Mouse (Mus musculus) liver, adult 2 months (tissue): ENCODE measurements around the gene Rrm1. TPM values are rescaled to one million over a fixed set of nuclear protein-coding genes. Genes with fewer than 3 reads are reported as not detected.

ENCODE experiments used
- DNase-seq: peaks from one replicate; pipeline ENCODE4 v3.0.0-alpha.2; 2011; ENCODE audit warnings: low read depth, low spot score; ENCODE audit errors: extremely low read depth
- H3K27ac ChIP-seq: fragments of 200-500 bp; replicated peaks from 2 replicates; pipeline ENCODE4 v1.5.1; 2012; ENCODE audit warnings: low read depth, mild to moderate bottlenecking, control low read depth, inconsistent platforms, low read length; ENCODE audit not compliant: insufficient read depth
- H3K27me3 ChIP-seq: fragments of 200-500 bp; 2 replicates; pipeline ENCODE4 v1.6.1; 2012; ENCODE audit warnings: mild to moderate bottlenecking, moderate library complexity, low read length, inconsistent platforms; ENCODE audit not compliant: control insufficient read depth, insufficient read depth
- H3K36me3 ChIP-seq: fragments of 200-500 bp; 2 replicates; pipeline ENCODE4 v1.6.1; 2012; ENCODE audit warnings: low read length, inconsistent platforms; ENCODE audit not compliant: control insufficient read depth, insufficient read depth
- H3K4me1 ChIP-seq: fragments of 200-500 bp; 2 replicates; pipeline ENCODE4 v1.6.1; 2011; ENCODE audit warnings: low read length; ENCODE audit not compliant: control insufficient read depth, insufficient read depth
- H3K4me3 ChIP-seq: fragments of 200-500 bp; 2 replicates; pipeline ENCODE4 v1.5.1; 2011; ENCODE audit warnings: low read depth, mild to moderate bottlenecking, control low read depth, low read length, moderate library complexity; ENCODE audit not compliant: insufficient read depth
- H3K79me2 ChIP-seq: fragments of 200-500 bp; 2 replicates; pipeline ENCODE4 v1.6.1; 2012; ENCODE audit warnings: inconsistent platforms, mild to moderate bottlenecking, low read length, moderate library complexity; ENCODE audit not compliant: control insufficient read depth, insufficient read depth
- H3K9ac ChIP-seq: fragments of 200-500 bp; 2 replicates; pipeline ENCODE4 v1.6.1; 2012; ENCODE audit warnings: low read depth, mild to moderate bottlenecking, control low read depth, inconsistent platforms, low read length
- CTCF ChIP-seq: fragments of 200-500 bp; IDR thresholded peaks from 2 replicates; pipeline ENCODE4 v1.5.1; 2011; ENCODE audit warnings: low read depth, low read length, control low read depth
- POLR2A ChIP-seq: fragments of 200-500 bp; IDR thresholded peaks from 2 replicates; pipeline ENCODE4 v1.6.1; 2011; ENCODE audit warnings: low read length, control low read depth; ENCODE audit not compliant: insufficient read depth; ENCODE audit errors: extremely low read depth
- WGBS: fragments of 180-500 bp; shearing (Covaris S2); methylation state at CpG from one replicate; pipeline ENCODE4 v1.1.7; 2018; 5-methylcytosine and 5-hydroxymethylcytosine counted together
- polyA plus RNA-seq: library from polyadenylated mRNA; depleted of rRNA; stranded (reverse); fragments of >200 nt; gene quantifications from 2 replicates; pipeline ENCODE4 v1.2.3, GENCODE M21; 2012
- total RNA-seq: library from RNA; depleted of rRNA; stranded (reverse); fragments of >200 nt; gene quantifications from 2 replicates; pipeline ENCODE4 v1.2.3, GENCODE M21; 2014

Rrm1 gene
- total and polyA plus RNA-seq, 2 experiments, result 2.3 to 7.9 TPM

GRCm38 (mm10) chr7:102458618-102459380 lies 17.3 kb downstream of the Rrm1 start:
- Histone ChIP-seq H3K4me3 (no peak overlapping the region), H3K27ac (no peak overlapping the region), H3K4me1 (no peaks in the 10 kb centered on the region), H3K9ac (no peak overlapping the region), H3K27me3 (no peaks in the 10 kb centered on the region), H3K79me2 (no peaks in the 10 kb centered on the region), H3K36me3 (peaks cover 28% of the 10 kb centered on the region)
- 89% methylated on average over 5 of the region's 5 CpGs for WGBS
- TF ChIP-seq POLR2A, result no peak
- no peak for TF ChIP-seq CTCF
- DNase-seq, result no peak

- Histone ChIP-seq H3K79me2 (no peaks in the 10 kb centered on the region), H3K27ac (no peak overlapping the region), H3K4me3 (no peak overlapping the region), H3K27me3 (no peaks in the 10 kb centered on the region), H3K4me1 (no peaks in the 10 kb centered on the region), H3K36me3 (peaks cover 28% of the 10 kb centered on the region), H3K9ac (no peak overlapping the region)
- TF ChIP-seq CTCF (no peak), POLR2A (no peak)
- 93% methylated on average over 8 of the region's 8 CpGs for WGBS
- no peak for DNase-seq
Measured at GRCm38 (mm10) chr7:102467566-102467965, 26.1 kb downstream of the Rrm1 start.

- WGBS, result 70% methylated on average over 5 of the region's 5 CpGs
- Histone ChIP-seq H3K4me1 (no peaks in the 10 kb centered on the region), H3K27me3 (no peaks in the 10 kb centered on the region), H3K36me3 (peaks cover 6% of the 10 kb centered on the region), H3K27ac (no peak overlapping the region), H3K9ac (no peak overlapping the region), H3K4me3 (no peak overlapping the region), H3K79me2 (no peaks in the 10 kb centered on the region)
- DNase-seq, result no peak
- TF ChIP-seq CTCF (no peak), POLR2A (no peak)
Measured at GRCm38 (mm10) chr7:102472675-102473074, 31.2 kb downstream of the Rrm1 start.

GRCm38 (mm10) chr7:102476601-102477000 lies 35.1 kb downstream of the Rrm1 start:
- H3K36me3 ChIP-seq, result no peaks in the 10 kb centered on the region
- no peak overlapping the region for H3K4me3 ChIP-seq
- no peaks in the 10 kb centered on the region for H3K79me2 ChIP-seq
- DNase-seq, result no peak
- no peak overlapping the region for H3K9ac ChIP-seq
- H3K27me3 ChIP-seq, result no peaks in the 10 kb centered on the region
- no peak overlapping the region for H3K27ac ChIP-seq
- 0 out of 2 replicates have a peak, but pooled peaks cover 4% of the 10 kb centered on the region for H3K4me1 ChIP-seq
- TF ChIP-seq POLR2A (no peak), CTCF (no peak)
- 97% methylated on average over 5 of the region's 5 CpGs for WGBS

- Histone ChIP-seq H3K4me3 (no peak overlapping the region), H3K27ac (no peak overlapping the region), H3K9ac (no peak overlapping the region), H3K36me3 (no peaks in the 10 kb centered on the region), H3K79me2 (no peaks in the 10 kb centered on the region), H3K4me1 (0 out of 2 replicates have a peak, but pooled peaks cover 4% of the 10 kb centered on the region), H3K27me3 (no peaks in the 10 kb centered on the region)
- TF ChIP-seq CTCF (no peak), POLR2A (no peak)
- WGBS, result 85% methylated on average over 11 of the region's 11 CpGs
- no peak for DNase-seq
Measured at GRCm38 (mm10) chr7:102477377-102477776, 35.9 kb downstream of the Rrm1 start.

GRCm38 (mm10) chr7:102478425-102478824 lies 36.9 kb downstream of the Rrm1 start:
- Histone ChIP-seq H3K79me2 (no peaks in the 10 kb centered on the region), H3K4me1 (0 out of 2 replicates have a peak, but pooled peaks cover 4% of the 10 kb centered on the region), H3K27me3 (no peaks in the 10 kb centered on the region), H3K4me3 (no peak overlapping the region), H3K36me3 (no peaks in the 10 kb centered on the region), H3K9ac (no peak overlapping the region), H3K27ac (no peak overlapping the region)
- WGBS, result 87% methylated on average over 4 of the region's 4 CpGs
- TF ChIP-seq CTCF, result no peak
- TF ChIP-seq POLR2A, result no peak
- DNase-seq, result no peak
